Mouse (Mus musculus): ENCODE data around the gene Hist1h3f. TPM values are rescaled to one million over a fixed set of nuclear protein-coding genes. Genes with fewer than 3 reads are reported as not detected.

Gene Hist1h3f
- total RNA-seq (2014; fragmentation: Nextera tagmentation) (125 and 143 TPM in 2 replicates), total RNA-seq (2017) (96.8 and 187 TPM in 2 replicates), polyA plus RNA-seq (2012) (1.8 and 12.3 TPM in 2 replicates)

DNA sequence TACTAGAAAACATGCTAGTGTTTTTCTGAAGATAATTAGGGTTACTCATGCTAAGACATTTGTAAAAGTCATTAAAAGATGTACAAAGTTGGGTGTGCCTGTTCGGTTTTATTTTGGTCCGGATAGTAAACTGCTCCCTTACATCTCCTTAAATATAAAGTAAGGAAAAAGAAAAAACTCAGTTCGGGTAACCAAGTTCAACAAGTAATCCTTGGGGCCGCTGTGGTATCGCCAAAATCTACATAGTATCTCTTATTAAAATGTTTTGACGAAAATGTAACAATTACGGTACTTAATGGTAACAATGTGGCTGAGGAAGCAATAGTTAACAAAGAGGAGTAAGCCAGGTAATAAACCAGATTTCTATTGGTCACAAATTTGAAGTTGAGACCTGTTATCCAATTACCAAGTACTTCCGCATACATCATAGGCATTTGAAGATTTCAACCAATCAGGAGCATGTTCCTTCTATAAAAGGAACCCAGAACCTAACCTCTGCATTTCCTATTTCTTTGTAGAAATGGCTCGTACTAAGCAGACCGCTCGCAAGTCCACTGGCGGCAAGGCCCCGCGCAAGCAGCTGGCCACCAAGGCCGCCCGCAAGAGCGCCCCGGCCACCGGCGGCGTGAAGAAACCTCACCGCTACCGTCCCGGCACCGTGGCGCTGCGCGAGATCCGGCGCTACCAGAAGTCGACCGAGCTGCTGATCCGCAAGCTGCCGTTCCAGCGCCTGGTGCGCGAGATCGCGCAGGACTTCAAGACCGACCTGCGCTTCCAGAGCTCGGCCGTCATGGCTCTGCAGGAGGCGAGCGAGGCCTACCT is at the start of gene Hist1h3f:
Gene Hist1h3f (plus strand): TSS at position 88 of the 822 bp plus-strand sequence.
- Histone ChIP-seq H3K4me1 (ENCODE audit: insufficient read depth, low read depth, low read length) (peaks cover 19% of the 10 kb centered on the region), H3K27me3 (ENCODE audit: insufficient read depth, low read length) (no peaks in the 10 kb centered on the region), H3K9me3 (replicated peaks) (no peaks in the 10 kb centered on the region), H3K36me3 (replicated peaks) (no peaks in the 10 kb centered on the region), H3K4me3 (ENCODE audit: low read depth, low read length) (peak within 1 kb of the TSS; percentile 69)
- no peak for TF ChIP-seq GATA2 (IDR thresholded peaks at IDR 0.05; ENCODE audit: borderline replicate concordance, low read depth, low read length)
- no peak for TF ChIP-seq TAL1 (conservative IDR thresholded peaks at IDR 0.05; ENCODE audit: low read depth, low read length)
- no peak for TF ChIP-seq GATA1 (IDR thresholded peaks at IDR 0.05; ENCODE audit: borderline replicate concordance, low read length)
- no peak for TF ChIP-seq CTCF (IDR thresholded peaks at IDR 0.05; ENCODE audit: low read depth, low read length)
- peak; percentile 97 for TF ChIP-seq POLR2AphosphoS5 (IDR thresholded peaks at IDR 0.05; ENCODE audit: insufficient replicate concordance, low read depth, low read length)
- DNase-seq (ENCODE audit: low spot score) (peak; percentile 66), ATAC-seq (ENCODE audit: extremely low read depth, insufficient number of reproducible peaks, low FRiP score, poor library complexity, severe bottlenecking) (peak; percentile 73)

DNA sequence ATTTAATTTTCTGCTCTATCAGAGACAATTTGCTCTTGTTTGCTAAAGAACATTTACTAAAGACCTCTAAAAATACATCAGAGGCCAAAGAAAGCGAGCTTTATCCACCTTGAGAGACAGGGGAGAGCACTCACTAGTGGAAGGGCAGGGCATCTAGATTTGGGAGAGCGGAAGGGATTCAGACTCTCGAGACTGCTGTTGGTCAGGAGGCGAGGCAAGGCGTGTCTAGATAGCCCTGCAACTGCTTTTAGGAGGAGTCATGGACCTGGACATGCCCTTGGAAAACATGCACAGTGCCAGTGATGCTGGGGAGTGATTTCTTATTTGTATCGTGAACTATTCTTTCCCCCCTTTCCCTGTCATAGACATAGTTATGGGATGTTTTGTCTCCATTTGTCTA is 48.3 kb upstream of the Hist1h3f start:
- ATAC-seq (ENCODE audit: extremely low read depth, insufficient number of reproducible peaks, low FRiP score, poor library complexity, severe bottlenecking) (no peak), DNase-seq (ENCODE audit: low spot score) (no peak)
- no peak overlapping the region for H3K4me3 ChIP-seq (ENCODE audit: low read depth, low read length)
- H3K36me3 ChIP-seq (replicated peaks): no peaks in the 10 kb centered on the region
- TF ChIP-seq TAL1 (conservative IDR thresholded peaks at IDR 0.05; ENCODE audit: low read depth, low read length): no peak
- TF ChIP-seq GATA2 (IDR thresholded peaks at IDR 0.05; ENCODE audit: borderline replicate concordance, low read depth, low read length): no peak
- TF ChIP-seq POLR2AphosphoS5 (IDR thresholded peaks at IDR 0.05; ENCODE audit: insufficient replicate concordance, low read depth, low read length): no peak
- no peak for TF ChIP-seq CTCF (IDR thresholded peaks at IDR 0.05; ENCODE audit: low read depth, low read length)
- no peak for TF ChIP-seq GATA1 (IDR thresholded peaks at IDR 0.05; ENCODE audit: borderline replicate concordance, low read length)
- H3K4me1 ChIP-seq (ENCODE audit: insufficient read depth, low read depth, low read length): peaks cover 27% of the 10 kb centered on the region
- peaks cover 20% of the 10 kb centered on the region for H3K27me3 ChIP-seq (ENCODE audit: insufficient read depth, low read length)
- H3K9me3 ChIP-seq (replicated peaks): no peaks in the 10 kb centered on the region

DNA sequence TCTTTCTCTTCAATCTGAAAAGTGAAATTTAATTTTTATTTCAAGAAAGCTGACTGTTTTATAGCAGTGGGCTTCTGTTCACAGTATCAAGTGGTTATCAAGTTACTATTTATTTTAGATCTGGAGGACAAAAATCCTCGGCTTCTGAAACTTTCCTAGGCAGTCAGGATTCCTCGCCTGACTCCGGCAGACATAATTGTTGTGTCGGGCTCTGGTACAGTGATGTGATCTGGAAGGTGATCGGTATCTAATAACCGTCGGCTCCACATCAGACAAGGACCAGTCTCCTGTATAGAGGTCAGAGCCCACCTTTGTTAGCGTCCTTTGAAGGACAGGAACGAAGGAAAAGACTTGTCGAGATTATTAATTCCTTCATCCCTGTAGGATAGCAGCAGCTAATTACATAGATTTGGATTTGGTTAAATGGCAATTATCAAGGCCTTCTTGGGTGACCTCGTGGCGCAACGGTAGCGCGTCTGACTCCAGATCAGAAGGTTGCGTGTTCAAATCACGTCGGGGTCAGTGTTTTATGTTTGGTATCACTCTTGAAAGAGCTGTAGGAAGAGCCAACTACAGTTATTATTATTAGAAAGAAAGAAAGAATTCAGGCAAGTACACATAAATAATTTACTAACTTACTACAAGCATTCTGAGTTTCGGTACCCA is 46.1 kb upstream of the Hist1h3f start:
- ATAC-seq (ENCODE audit: extremely low read depth, insufficient number of reproducible peaks, low FRiP score, poor library complexity, severe bottlenecking): no peak
- Histone ChIP-seq H3K4me3 (ENCODE audit: low read depth, low read length) (peak overlapping the region; percentile 13; the same call in 1 of the 2 replicates), H3K9me3 (replicated peaks) (no peaks in the 10 kb centered on the region), H3K27me3 (ENCODE audit: insufficient read depth, low read length) (peaks cover 20% of the 10 kb centered on the region), H3K36me3 (replicated peaks) (no peaks in the 10 kb centered on the region), H3K4me1 (ENCODE audit: insufficient read depth, low read depth, low read length) (peaks cover 24% of the 10 kb centered on the region)
- TF ChIP-seq TAL1 (conservative IDR thresholded peaks at IDR 0.05; ENCODE audit: low read depth, low read length): no peak
- TF ChIP-seq POLR2AphosphoS5 (IDR thresholded peaks at IDR 0.05; ENCODE audit: insufficient replicate concordance, low read depth, low read length): no peak
- no peak for TF ChIP-seq CTCF (IDR thresholded peaks at IDR 0.05; ENCODE audit: low read depth, low read length)
- no peak for TF ChIP-seq GATA2 (IDR thresholded peaks at IDR 0.05; ENCODE audit: borderline replicate concordance, low read depth, low read length)
- TF ChIP-seq GATA1 (IDR thresholded peaks at IDR 0.05; ENCODE audit: borderline replicate concordance, low read length): no peak
- no peak for DNase-seq (ENCODE audit: low spot score)

DNA sequence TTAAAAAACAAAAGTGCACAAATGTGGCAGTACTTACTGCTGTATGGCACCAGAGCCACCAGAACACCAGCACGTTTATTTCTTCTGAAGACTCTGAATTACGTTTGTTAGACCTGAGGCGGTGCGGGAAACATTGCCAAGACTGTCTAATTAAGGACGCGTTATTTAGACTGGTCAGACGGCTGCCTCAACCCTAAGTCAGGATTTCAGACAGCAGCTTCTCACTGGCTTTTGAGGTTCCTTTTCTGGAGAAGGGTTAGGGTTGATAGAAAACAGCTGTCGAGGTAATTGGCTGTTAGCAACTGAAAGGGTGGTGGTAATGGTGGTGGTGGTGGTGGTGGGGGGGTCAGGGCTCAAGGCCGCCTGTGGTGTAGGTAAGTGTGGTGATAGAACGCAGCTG is 45.2 kb upstream of the Hist1h3f start:
- no peak for TF ChIP-seq TAL1 (conservative IDR thresholded peaks at IDR 0.05; ENCODE audit: low read depth, low read length)
- Histone ChIP-seq H3K4me1 (ENCODE audit: insufficient read depth, low read depth, low read length) (peaks cover 28% of the 10 kb centered on the region), H3K4me3 (ENCODE audit: low read depth, low read length) (no peak overlapping the region), H3K27me3 (ENCODE audit: insufficient read depth, low read length) (peaks cover 20% of the 10 kb centered on the region), H3K9me3 (replicated peaks) (no peaks in the 10 kb centered on the region), H3K36me3 (replicated peaks) (no peaks in the 10 kb centered on the region)
- no peak for ATAC-seq (ENCODE audit: extremely low read depth, insufficient number of reproducible peaks, low FRiP score, poor library complexity, severe bottlenecking)
- no peak for DNase-seq (ENCODE audit: low spot score)

DNA sequence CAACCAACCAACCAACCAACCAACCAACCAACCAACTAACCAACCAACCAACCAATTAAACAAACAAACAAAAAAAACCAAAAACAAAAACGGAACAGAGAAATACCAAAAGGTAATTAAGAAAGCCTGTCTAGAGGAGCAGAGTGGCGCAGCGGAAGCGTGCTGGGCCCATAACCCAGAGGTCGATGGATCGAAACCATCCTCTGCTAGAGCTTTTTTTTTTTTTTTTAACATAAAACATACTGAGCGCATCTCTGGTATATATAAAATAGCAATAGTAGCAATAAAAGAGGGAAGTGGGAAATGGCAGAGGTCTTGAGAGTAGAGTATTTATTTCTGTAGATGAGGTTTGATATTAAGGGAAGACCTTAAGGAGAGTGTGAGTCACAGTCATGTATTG is 43.9 kb upstream of the Hist1h3f start:
- no peak for TF ChIP-seq GATA2 (IDR thresholded peaks at IDR 0.05; ENCODE audit: borderline replicate concordance, low read depth, low read length)
- no peak for TF ChIP-seq TAL1 (conservative IDR thresholded peaks at IDR 0.05; ENCODE audit: low read depth, low read length)
- no peak for TF ChIP-seq CTCF (IDR thresholded peaks at IDR 0.05; ENCODE audit: low read depth, low read length)
- no peak for TF ChIP-seq GATA1 (IDR thresholded peaks at IDR 0.05; ENCODE audit: borderline replicate concordance, low read length)
- no peak for TF ChIP-seq POLR2AphosphoS5 (IDR thresholded peaks at IDR 0.05; ENCODE audit: insufficient replicate concordance, low read depth, low read length)
- no peak for DNase-seq (ENCODE audit: low spot score)
- ATAC-seq (ENCODE audit: extremely low read depth, insufficient number of reproducible peaks, low FRiP score, poor library complexity, severe bottlenecking): no peak
- H3K36me3 ChIP-seq (replicated peaks): no peaks in the 10 kb centered on the region
- peaks cover 14% of the 10 kb centered on the region for H3K27me3 ChIP-seq (ENCODE audit: insufficient read depth, low read length)
- no peaks in the 10 kb centered on the region for H3K9me3 ChIP-seq (replicated peaks)
- peaks cover 36% of the 10 kb centered on the region for H3K4me1 ChIP-seq (ENCODE audit: insufficient read depth, low read depth, low read length)
- no peak overlapping the region; the same call in 1 of the 2 replicates for H3K4me3 ChIP-seq (ENCODE audit: low read depth, low read length)

DNA sequence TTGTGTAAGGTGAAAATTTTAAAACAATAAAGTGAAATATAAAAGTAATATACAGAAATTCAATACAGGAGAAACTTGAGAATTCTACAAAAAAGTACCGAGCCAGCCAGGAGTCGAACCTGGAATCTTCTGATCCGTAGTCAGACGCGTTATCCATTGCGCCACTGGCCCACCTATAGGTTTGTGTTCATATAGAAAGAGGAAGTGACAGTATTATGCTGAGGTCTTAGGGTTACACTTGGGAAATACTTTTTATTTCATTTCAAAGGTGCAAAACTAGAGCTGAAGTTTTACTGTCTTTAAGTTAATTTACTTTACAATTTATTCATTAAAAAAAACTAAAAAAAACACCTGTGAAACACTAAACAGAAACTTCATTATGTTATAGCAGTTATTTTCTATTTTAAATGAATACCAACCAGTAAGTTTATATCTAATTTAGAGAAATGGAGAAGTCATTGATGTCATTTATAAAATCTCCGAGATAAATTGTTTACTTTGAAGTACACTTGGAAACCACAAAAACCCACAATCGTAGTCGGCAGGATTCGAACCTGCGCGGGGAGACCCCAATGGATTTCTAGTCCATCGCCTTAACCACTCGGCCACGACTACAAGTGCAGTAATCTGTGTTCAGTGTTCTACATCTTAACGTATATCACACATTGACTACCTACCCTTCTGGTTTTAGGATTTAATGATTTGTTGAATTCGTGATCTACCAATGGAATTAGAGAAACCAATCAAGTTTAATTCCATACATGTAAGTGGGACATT is 43.2 kb upstream of the Hist1h3f start:
- peaks cover 43% of the 10 kb centered on the region for H3K4me1 ChIP-seq (ENCODE audit: insufficient read depth, low read depth, low read length)
- DNase-seq (ENCODE audit: low spot score): no peak
- peak; percentile 45; the same call in 1 of the 2 replicates for ATAC-seq (ENCODE audit: extremely low read depth, insufficient number of reproducible peaks, low FRiP score, poor library complexity, severe bottlenecking)
- peaks cover 8% of the 10 kb centered on the region for H3K27me3 ChIP-seq (ENCODE audit: insufficient read depth, low read length)
- no peak for TF ChIP-seq TAL1 (conservative IDR thresholded peaks at IDR 0.05; ENCODE audit: low read depth, low read length)
- TF ChIP-seq POLR2AphosphoS5 (IDR thresholded peaks at IDR 0.05; ENCODE audit: insufficient replicate concordance, low read depth, low read length): no peak
- no peak for TF ChIP-seq CTCF (IDR thresholded peaks at IDR 0.05; ENCODE audit: low read depth, low read length)
- no peak for TF ChIP-seq GATA1 (IDR thresholded peaks at IDR 0.05; ENCODE audit: borderline replicate concordance, low read length)
- TF ChIP-seq GATA2 (IDR thresholded peaks at IDR 0.05; ENCODE audit: borderline replicate concordance, low read depth, low read length): no peak
- no peaks in the 10 kb centered on the region for H3K9me3 ChIP-seq (replicated peaks)
- H3K4me3 ChIP-seq (ENCODE audit: low read depth, low read length): no peak overlapping the region
- H3K36me3 ChIP-seq (replicated peaks): no peaks in the 10 kb centered on the region

Measured in G1E (cell line).